Mouse (Mus musculus) embryonic facial prominence, embryonic 10.5 days (tissue): ENCODE data around the gene Stxbp1. TPM values are rescaled to one million over a fixed set of nuclear protein-coding genes. Genes with fewer than 3 reads are reported as not detected.

ENCODE experiments used
- DNase-seq: peaks from one replicate; pipeline ENCODE4 v3.0.0-alpha.2; 2017; ENCODE audit warnings: low spot score
- H3K27ac ChIP-seq: fragments of 300-500 bp; sonication (generic); replicated peaks from 2 replicates; pipeline ENCODE4 v1.5.1; 2016; ENCODE audit warnings: mild to moderate bottlenecking
- H3K27me3 ChIP-seq: fragments of 300-500 bp; sonication (generic); replicated peaks from 2 replicates; pipeline ENCODE4 v1.6.1; 2016; ENCODE audit warnings: low read depth, mild to moderate bottlenecking; ENCODE audit not compliant: poor library complexity, severe bottlenecking
- H3K36me3 ChIP-seq: fragments of 300-500 bp; sonication (generic); replicated peaks from 2 replicates; pipeline ENCODE4 v1.6.1; 2016; ENCODE audit warnings: mild to moderate bottlenecking, moderate library complexity
- H3K4me1 ChIP-seq: fragments of 300-500 bp; sonication (generic); 2 replicates; pipeline ENCODE4 v1.6.1; 2016
- H3K4me3 ChIP-seq: fragments of 300-500 bp; sonication (generic); 2 replicates; pipeline ENCODE4 v1.5.1; 2016; ENCODE audit warnings: mild to moderate bottlenecking, moderate library complexity
- H3K9me3 ChIP-seq: fragments of 300-500 bp; sonication (generic); 2 replicates; pipeline ENCODE4 v1.6.1; 2016; ENCODE audit warnings: mild to moderate bottlenecking
- WGBS: fragments of 180-500 bp; shearing (Covaris S2); methylation state at CpG from one replicate; pipeline ENCODE4 v1.1.7; 2016; 5-methylcytosine and 5-hydroxymethylcytosine counted together
- polyA plus RNA-seq: library from polyadenylated mRNA; unstranded; fragments of >200 nt; fragmentation: Nextera tagmentation; extraction: Ambion mirVana; gene quantifications from 2 replicates; pipeline ENCODE4 v1.2.1, GENCODE M21; 2016

Gene Stxbp1
- 24.4 and 25.1 TPM in 2 replicates for polyA plus RNA-seq

DNA sequence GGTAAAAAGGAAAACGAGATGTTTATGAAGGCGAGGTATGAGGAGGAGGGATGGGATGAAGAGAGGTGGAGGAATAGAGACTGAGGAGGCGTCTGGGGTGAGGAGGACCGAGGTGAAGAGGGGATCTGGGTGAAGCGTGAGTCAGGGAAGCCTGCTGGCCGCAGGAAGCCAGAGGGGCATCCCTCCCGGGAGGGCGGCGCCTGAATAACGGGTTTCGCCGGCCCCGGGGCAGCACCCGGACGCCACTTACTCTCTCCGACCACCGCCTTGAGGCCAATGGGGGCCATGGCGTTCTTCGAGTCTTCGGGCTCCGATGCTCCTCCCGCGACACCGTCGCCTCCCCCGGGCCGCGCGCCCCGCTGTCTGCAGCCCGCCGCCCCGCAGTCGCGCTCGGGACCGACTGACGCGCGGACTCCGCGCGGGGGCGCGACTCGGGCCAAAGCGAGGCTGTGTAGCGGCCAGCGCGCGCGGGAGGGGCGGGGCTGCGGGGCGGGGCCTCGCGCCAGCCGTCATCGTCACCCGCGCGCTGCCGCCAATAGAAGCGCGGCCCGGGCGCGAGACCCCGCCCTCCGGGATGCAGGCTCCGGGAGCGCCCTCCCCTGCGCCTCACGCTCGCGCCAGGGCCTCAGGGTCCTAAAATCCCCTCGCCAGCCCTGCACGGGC is at the start of gene Stxbp1:
Stxbp1 (minus strand) TSS at position 441 of the 663 bp plus-strand sequence.
- peak; percentile 95 for DNase-seq
- peaks cover 24% of the 10 kb centered on the region for H3K4me1 ChIP-seq
- H3K27ac ChIP-seq, result peak within 1 kb of the TSS; percentile 85
- H3K4me3 ChIP-seq, result peak within 1 kb of the TSS; percentile 89
- H3K36me3 ChIP-seq, result 0 out of 2 replicates have a peak, but pooled peaks cover 2% of the 10 kb centered on the region
- under 1% methylated on average over 78 of the region's 78 CpGs for WGBS
- no peaks in the 10 kb centered on the region for H3K9me3 ChIP-seq
- peaks cover 32% of the 10 kb centered on the region for H3K27me3 ChIP-seq

DNA sequence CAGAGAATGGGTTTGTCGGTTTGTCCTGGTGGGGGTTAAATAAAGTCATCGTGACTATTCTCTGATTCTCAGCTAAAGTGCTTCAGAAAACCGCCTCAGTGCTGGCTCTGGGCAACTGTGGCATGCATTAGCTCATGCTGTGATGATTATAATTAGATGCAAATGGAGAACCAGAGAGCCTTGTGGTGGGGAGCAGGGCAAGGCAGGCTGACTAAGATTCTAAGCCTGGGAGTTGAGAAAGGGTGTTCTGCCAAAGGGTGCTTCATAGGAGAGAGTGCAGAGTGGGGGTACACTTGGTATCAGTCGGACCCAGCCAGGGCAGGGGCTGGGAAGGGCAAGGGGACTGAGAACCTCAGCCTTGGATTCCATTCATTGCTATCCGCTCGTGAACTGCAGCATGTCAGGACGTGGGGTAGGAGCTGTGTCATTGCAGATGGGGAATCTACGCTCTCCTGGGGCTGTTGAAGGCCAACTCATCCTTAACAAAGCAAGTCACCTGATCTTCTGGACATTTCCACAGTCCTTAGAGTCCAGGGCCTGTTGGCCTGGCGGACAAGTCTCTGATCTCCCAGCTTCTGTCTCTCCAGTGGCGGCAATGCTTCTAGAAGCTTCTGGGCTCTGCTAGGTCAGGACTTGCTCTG is 49.6 kb upstream of the Stxbp1 start:
- Histone ChIP-seq H3K27me3 (no peaks in the 10 kb centered on the region), H3K9me3 (no peaks in the 10 kb centered on the region), H3K4me1 (peaks cover 50% of the 10 kb centered on the region), H3K4me3 (no peak overlapping the region), H3K27ac (no peak overlapping the region; the same call in 1 of the 2 replicates), H3K36me3 (peaks cover 26% of the 10 kb centered on the region)
- no peak for DNase-seq
- 52% methylated on average over 10 of the region's 10 CpGs for WGBS

DNA sequence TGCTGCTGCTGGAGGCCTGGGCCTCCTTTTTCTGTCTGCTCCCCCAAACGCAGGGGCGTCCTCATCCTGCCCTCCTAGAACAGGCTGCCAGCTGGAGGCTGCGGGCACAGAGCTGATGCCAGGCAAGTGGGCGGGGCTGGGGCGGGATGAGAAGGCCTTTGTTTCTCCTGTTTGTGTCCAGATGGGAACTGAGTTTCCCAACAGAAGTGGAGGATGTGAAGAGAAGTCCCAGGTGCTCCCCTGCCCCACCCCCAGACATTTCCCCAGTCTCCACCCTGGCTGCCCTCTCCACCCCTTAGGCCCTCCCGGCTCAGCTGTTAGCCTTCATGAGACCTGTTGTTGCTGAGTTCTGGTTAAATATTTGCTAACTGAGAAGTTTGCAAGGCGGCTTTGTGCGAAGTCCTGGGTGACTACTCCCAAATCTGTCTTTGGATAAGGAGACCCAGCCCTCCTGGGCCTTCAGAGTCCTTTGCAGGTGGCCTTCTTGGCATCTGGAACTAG is 48.6 kb upstream of the Stxbp1 start:
- Histone ChIP-seq H3K4me3 (no peak overlapping the region), H3K27ac (no peak overlapping the region), H3K36me3 (peaks cover 26% of the 10 kb centered on the region), H3K27me3 (no peaks in the 10 kb centered on the region), H3K4me1 (peaks cover 59% of the 10 kb centered on the region), H3K9me3 (no peaks in the 10 kb centered on the region)
- no peak for DNase-seq
- 44% methylated on average over 8 of the region's 8 CpGs for WGBS

DNA sequence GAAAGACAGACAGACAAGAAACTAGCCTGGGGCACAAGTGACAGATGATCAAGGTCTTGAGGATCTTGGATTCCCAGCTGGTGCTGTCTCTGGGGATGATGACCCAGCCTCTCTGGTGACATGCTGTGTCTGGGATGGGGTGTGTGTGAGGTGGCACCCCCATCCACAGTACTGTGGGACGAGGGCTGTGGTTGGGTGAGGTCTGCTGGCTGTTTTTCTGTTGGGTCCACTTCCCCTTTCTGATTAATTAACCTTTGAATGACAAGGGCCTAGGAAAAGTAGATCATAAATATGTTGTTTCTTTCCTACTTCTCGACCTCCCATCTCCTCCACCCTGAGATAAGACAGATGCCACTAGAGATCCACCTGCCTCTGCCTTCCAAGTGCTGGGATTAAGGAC is 47.1 kb upstream of the Stxbp1 start:
- H3K4me3 ChIP-seq, result no peak overlapping the region
- WGBS, result 84% methylated on average over 2 of the region's 2 CpGs
- DNase-seq, result no peak
- no peak overlapping the region for H3K27ac ChIP-seq
- no peaks in the 10 kb centered on the region for H3K27me3 ChIP-seq
- H3K9me3 ChIP-seq, result no peaks in the 10 kb centered on the region
- peaks cover 26% of the 10 kb centered on the region for H3K36me3 ChIP-seq
- peaks cover 70% of the 10 kb centered on the region for H3K4me1 ChIP-seq

DNA sequence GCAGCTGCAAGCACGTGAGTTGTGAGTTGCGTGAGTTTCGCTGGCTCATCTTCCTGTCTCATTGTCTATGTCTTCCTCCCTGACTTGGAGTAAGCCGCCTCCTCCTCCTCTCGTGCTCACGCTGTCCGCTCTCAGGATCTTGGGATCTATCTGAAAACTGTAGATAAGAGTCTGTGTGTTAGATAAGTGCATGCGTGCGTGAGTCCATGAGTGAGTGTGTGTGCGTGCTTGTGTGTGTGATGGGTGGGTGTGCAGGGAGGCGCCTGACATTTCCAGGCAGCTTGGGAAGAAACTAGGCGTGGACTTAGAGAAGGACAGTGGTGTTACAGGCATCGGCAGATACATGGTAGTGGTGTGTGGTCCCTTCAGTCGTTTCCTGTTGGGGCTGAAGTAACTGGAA is 45.4 kb upstream of the Stxbp1 start:
- H3K27me3 ChIP-seq, result no peaks in the 10 kb centered on the region
- no peak overlapping the region for H3K4me3 ChIP-seq
- peaks cover 77% of the 10 kb centered on the region for H3K4me1 ChIP-seq
- no peak overlapping the region for H3K27ac ChIP-seq
- 92% methylated on average over 14 of the region's 14 CpGs for WGBS
- peaks cover 26% of the 10 kb centered on the region for H3K36me3 ChIP-seq
- no peak for DNase-seq
- H3K9me3 ChIP-seq, result no peaks in the 10 kb centered on the region

DNA sequence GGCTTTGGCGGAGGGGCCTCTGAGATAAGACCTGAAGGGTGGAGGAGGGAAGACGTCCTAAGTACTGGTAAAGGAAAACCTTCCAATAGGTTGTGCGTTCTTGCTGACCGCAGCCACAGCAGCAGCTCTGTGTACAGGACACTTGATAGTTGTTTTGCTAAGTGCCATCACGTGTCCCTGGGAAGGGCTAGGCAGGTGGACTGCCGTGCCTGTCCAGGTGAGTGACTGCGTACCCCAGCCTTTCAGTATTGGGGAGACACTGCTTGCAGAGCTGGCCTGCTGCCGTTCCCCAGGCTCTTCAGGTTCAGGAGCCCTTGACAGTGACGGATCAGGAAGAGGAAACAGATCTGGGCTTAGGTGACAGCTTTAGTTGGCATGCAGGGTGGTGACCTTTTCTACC is 44.2 kb upstream of the Stxbp1 start:
- no peak for DNase-seq
- H3K4me1 ChIP-seq, result peaks cover 72% of the 10 kb centered on the region
- H3K4me3 ChIP-seq, result no peak overlapping the region
- H3K36me3 ChIP-seq, result peaks cover 26% of the 10 kb centered on the region
- H3K9me3 ChIP-seq, result no peaks in the 10 kb centered on the region
- peak overlapping the region; percentile 59; the same call in 1 of the 2 replicates for H3K27ac ChIP-seq
- WGBS, result 73% methylated on average over 9 of the region's 9 CpGs
- H3K27me3 ChIP-seq, result no peaks in the 10 kb centered on the region

DNA sequence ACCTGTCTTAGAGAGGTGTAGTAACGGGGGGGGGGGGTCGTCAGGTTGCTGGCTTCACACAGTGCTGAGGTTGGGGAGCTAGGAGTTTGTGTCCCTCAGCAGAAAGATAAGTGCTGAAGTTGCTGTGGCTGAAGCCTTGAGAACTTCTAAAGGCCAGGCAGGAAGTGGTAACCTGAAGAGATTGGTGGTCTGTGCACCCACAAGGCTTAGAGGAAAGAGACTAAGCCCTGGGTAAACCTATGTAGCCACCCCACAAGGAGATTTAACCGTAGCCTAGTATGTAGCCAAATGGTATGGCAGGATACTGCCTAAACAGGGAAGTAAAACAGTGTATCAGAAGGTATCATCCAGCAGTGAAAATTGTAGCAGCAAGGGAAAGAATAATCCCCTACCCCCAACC is 43.2 kb upstream of the Stxbp1 start:
- H3K4me3 ChIP-seq, result no peak overlapping the region
- peaks cover 69% of the 10 kb centered on the region for H3K4me1 ChIP-seq
- no peaks in the 10 kb centered on the region for H3K9me3 ChIP-seq
- peak overlapping the region; percentile 90; the same call in 1 of the 2 replicates for H3K27ac ChIP-seq
- peaks cover 26% of the 10 kb centered on the region for H3K36me3 ChIP-seq
- no peak for DNase-seq
- no peaks in the 10 kb centered on the region for H3K27me3 ChIP-seq
- WGBS, result 79% methylated on average over 3 of the region's 3 CpGs

DNA sequence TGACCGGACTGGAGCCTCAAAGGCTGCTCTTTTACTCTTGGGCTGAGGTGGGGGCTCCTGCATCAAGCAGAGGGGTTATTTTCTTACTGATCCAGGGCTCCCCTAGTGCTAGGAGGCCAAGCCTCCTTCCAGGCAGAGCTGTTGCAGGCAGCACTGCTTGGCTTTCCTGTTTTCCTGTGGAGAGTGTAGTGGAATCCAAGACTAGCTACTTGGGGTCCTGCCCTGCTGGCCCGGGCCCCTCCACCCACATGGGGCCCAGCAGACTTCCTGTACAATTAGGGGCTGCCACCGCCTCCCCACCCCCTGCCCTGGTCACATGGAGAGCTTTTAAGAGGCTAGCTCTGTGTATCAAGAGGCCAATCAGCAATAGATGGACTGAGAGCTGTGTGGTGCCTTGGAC is 41.5 kb upstream of the Stxbp1 start:
- H3K4me3 ChIP-seq, result peak overlapping the region; percentile 35
- 24% methylated on average over 3 of the region's 3 CpGs for WGBS
- H3K36me3 ChIP-seq, result peaks cover 14% of the 10 kb centered on the region
- H3K27me3 ChIP-seq, result no peaks in the 10 kb centered on the region
- H3K27ac ChIP-seq, result peak overlapping the region; percentile 90
- H3K4me1 ChIP-seq, result peaks cover 74% of the 10 kb centered on the region
- peak; percentile 71 for DNase-seq
- H3K9me3 ChIP-seq, result no peaks in the 10 kb centered on the region

DNA sequence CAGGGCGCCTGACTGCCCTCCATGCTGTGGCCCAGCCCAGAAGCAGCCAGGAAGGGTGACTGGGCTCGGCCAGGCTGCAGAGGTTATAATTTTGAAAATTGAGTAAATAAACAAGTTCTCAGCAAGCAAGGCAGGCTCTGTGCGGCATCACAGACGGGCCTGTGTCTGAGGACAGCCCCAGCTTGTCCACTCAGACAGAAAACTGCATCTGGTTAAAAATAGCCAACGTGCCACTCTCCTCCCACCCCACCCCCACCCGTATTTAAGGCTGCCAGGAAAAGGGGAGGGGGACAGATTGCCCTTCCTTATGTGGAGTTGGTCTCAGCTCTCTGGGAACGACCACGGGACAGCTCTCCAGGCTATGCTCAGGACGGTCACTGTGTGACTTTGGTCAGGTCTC is 41.0 kb upstream of the Stxbp1 start:
- H3K27me3 ChIP-seq, result no peaks in the 10 kb centered on the region
- H3K4me3 ChIP-seq, result peak overlapping the region; percentile 35
- peaks cover 78% of the 10 kb centered on the region for H3K4me1 ChIP-seq
- H3K9me3 ChIP-seq, result no peaks in the 10 kb centered on the region
- peaks cover 13% of the 10 kb centered on the region for H3K36me3 ChIP-seq
- DNase-seq, result peak; percentile 65
- 20% methylated on average over 9 of the region's 9 CpGs for WGBS
- peak overlapping the region; percentile 90 for H3K27ac ChIP-seq

DNA sequence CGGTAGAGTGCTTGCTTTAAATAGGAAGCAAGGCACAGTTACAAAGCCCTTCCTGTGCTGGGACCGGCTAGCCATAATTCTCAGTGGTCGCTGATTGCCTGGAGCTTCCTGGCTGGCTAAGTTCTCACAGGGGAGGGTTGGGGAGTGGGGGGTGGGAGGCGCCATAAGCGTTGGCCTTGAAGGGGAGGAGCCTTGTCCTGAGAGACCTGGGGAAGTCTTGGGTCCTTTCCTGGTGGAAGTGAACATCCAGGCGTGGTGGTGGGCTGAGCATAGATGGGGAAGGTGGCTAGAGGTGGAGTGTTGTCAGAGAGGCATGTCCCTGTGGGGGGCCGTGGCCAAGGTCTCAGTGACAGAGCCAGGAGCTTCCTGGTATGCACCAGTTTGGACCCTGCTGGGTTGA is 37.7 kb upstream of the Stxbp1 start:
- WGBS, result 25% methylated on average over 7 of the region's 7 CpGs
- H3K27ac ChIP-seq, result peak overlapping the region; percentile 71
- H3K27me3 ChIP-seq, result no peaks in the 10 kb centered on the region
- H3K4me1 ChIP-seq, result peaks cover 92% of the 10 kb centered on the region
- no peaks in the 10 kb centered on the region for H3K9me3 ChIP-seq
- H3K36me3 ChIP-seq, result peaks cover 5% of the 10 kb centered on the region; the same call in 1 of the 2 replicates
- H3K4me3 ChIP-seq, result peak overlapping the region; percentile 17; the same call in 1 of the 2 replicates
- DNase-seq, result peak; percentile 54

DNA sequence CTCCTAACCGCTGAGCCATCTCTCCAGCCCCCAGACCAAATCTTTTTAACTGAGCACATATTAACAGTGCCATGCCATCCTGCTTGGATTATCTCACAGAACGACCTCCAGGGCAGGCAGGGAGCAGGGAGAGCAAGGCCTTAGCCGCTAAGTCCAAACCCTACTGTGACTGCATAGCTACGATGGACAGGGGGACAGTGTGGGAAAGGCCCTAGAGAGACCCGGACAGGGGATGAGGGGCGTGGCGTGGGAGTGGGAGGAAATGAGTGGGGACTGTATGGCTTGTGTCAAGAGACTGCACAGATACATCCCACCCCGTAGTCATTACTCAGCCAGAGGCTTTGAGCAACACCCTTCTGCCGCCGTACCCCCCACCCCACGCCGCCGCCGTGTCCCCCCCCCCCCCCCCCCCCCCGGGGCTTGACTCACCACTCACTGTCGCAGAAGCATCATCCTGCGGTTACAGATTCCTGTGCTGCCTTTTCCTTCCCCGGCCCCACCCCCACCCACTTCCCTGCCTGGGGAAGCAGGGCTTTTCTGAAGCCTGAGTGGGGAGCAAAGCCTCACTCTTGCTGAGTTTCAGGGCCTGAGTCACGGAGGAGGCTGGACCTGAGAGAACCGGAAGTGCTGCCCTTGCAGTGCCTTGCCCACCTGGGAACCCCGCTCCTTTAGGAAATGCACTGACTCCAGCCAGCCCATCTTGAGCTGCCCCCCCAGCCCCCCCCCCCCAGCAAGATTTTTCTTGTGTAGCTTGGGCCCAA is 35.4 kb upstream of the Stxbp1 start:
- H3K4me3 ChIP-seq, result 0 out of 2 replicates have a peak overlapping the region, but pooled peaks have one; percentile 14
- no peaks in the 10 kb centered on the region for H3K27me3 ChIP-seq
- H3K27ac ChIP-seq, result peak overlapping the region; percentile 71
- peaks cover 92% of the 10 kb centered on the region for H3K4me1 ChIP-seq
- WGBS, result 49% methylated on average over 16 of the region's 21 CpGs
- H3K36me3 ChIP-seq, result peaks cover 5% of the 10 kb centered on the region; the same call in 1 of the 2 replicates
- H3K9me3 ChIP-seq, result no peaks in the 10 kb centered on the region
- DNase-seq, result peak; percentile 39

DNA sequence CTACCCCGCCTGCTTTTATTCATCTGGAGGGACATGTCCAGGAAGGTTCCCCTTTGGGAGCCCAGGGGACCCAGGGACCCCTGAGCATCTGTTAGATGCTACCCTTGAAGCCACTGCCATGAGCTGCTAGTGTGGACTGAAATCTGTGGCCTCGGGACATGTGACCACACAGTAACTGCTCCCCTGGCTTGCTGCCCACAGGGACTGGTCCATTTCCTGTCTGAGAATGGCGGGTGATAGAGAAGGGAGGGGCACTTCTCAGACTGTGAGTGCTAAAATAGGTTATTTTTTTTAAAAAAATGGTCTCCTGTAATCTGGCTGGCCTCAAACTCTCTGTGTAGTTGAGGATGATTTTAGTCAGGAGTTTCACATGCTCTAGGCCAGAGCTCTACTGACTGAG is 34.7 kb upstream of the Stxbp1 start:
- WGBS, result 40% methylated on average over 3 of the region's 3 CpGs
- Histone ChIP-seq H3K27ac (peak overlapping the region; percentile 75), H3K4me3 (0 out of 2 replicates have a peak overlapping the region, but pooled peaks have one; percentile 8), H3K9me3 (no peaks in the 10 kb centered on the region), H3K36me3 (peaks cover 5% of the 10 kb centered on the region; the same call in 1 of the 2 replicates), H3K27me3 (no peaks in the 10 kb centered on the region), H3K4me1 (peaks cover 93% of the 10 kb centered on the region)
- no peak for DNase-seq
